13 mouse cellular contexts compared by ENCODE assay signal in the genomic region with DNA sequence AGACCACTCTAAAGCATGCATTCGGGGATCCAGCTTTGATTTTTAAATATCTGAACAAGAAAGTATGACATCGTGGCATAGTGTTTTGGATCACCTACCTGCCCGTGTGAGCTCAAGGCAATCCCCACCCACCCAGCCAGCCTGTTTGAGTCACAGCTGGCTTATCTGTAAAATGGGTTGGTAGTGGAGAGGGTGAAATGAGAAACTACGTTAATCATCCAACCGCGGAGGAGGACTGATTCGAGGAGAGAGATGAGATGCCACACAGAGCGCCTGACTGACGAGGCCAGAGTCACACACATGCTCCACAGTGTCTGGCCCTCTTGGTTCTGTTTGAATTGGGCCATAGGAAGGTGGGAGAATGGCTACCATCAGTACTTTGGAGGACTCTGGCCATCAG. TPM values are rescaled to one million over a fixed set of nuclear protein-coding genes. Genes with fewer than 3 reads are reported as not detected.
DNase-seq lines count a peak whose midpoint lies in the region; ATAC-seq and TF ChIP-seq lines count a peak whose summit lies in the region.
"Had no signal": no experiment of that assay in that cellular context is flagged by ENCODE, and none has a peak within 500 bp of the region (broad histone marks: within the 10 kb centered on the region; RNA-seq: fewer than 3 reads in every experiment).

No protein-coding gene starts in this region.

- peak overlapping the region; percentile 23 for H3K27ac ChIP-seq in heart, adult 2 months
- H3K27ac ChIP-seq in heart, embryonic 10.5 days = no peak overlapping the region
- H3K27ac ChIP-seq in lung, embryonic 15.5 days = no peak overlapping the region
- no peak overlapping the region; the same call in 1 of the 2 replicates for H3K27ac ChIP-seq in hindbrain, embryonic 13.5 days
- H3K27ac ChIP-seq in olfactory bulb, adult 2 months (ENCODE audit: insufficient read depth, low read depth, low read length) = 0 out of 2 replicates have a peak overlapping the region, but pooled peaks have one; percentile 25
- H3K27ac ChIP-seq: kidney, postnatal 0 days had no signal

- ATAC-seq in lung, embryonic 15.5 days (ENCODE audit: borderline replicate concordance, extremely low read depth, low FRiP score, low TSS enrichment) = no peak
- ATAC-seq in hindbrain, embryonic 13.5 days (ENCODE audit: low FRiP score) = no peak

- no peak for TF ChIP-seq CTCF in heart, adult 2 months (IDR thresholded peaks at IDR 0.05)
- TF ChIP-seq CTCF in olfactory bulb, adult 2 months (IDR thresholded peaks at IDR 0.05; ENCODE audit: insufficient read depth, low read depth, low read length) = no peak

- no peak for TF ChIP-seq EP300 in heart, adult 2 months (IDR thresholded peaks at IDR 0.05; ENCODE audit: insufficient read depth, low read depth, low read length)

- H3K4me2 ChIP-seq in lung, embryonic 15.5 days = peak overlapping the region; percentile 33
- peak overlapping the region; percentile 92 for H3K4me2 ChIP-seq in hindbrain, embryonic 13.5 days

- H3K9me3 ChIP-seq in heart, embryonic 10.5 days = no peaks in the 10 kb centered on the region
- H3K9me3 ChIP-seq in lung, embryonic 15.5 days = no peaks in the 10 kb centered on the region
- no peaks in the 10 kb centered on the region for H3K9me3 ChIP-seq in hindbrain, embryonic 13.5 days

- intact Hi-C loops in heart, adult 2 months (cut with DNase I) = no loop called here

- WGBS in heart, adult 2 months = 52% methylated on average over 9 of the region's 9 CpGs
- WGBS in heart, embryonic 10.5 days = 76% methylated on average over 9 of the region's 9 CpGs
- 75% methylated on average over 9 of the region's 9 CpGs for WGBS in lung, embryonic 15.5 days
- WGBS in hindbrain, embryonic 13.5 days = 82% methylated on average over 9 of the region's 9 CpGs
- WGBS in olfactory bulb, adult 2 months = 35% methylated on average over 9 of the region's 9 CpGs

- H3K4me1 ChIP-seq in heart, adult 2 months (ENCODE audit: control insufficient read depth, insufficient read depth, low read length) = peaks cover 16% of the 10 kb centered on the region
- H3K4me1 ChIP-seq in heart, embryonic 10.5 days = peaks cover 51% of the 10 kb centered on the region
- H3K4me1 ChIP-seq in lung, embryonic 15.5 days = peaks cover 25% of the 10 kb centered on the region
- peaks cover 58% of the 10 kb centered on the region for H3K4me1 ChIP-seq in hindbrain, embryonic 13.5 days (replicated peaks)
- H3K4me1 ChIP-seq in olfactory bulb, adult 2 months (ENCODE audit: control insufficient read depth, insufficient read depth, low read length) = peaks cover 39% of the 10 kb centered on the region

- no peak overlapping the region for H3K9ac ChIP-seq in heart, adult 2 months (ENCODE audit: low read depth, low read length)
- no peak overlapping the region for H3K9ac ChIP-seq in lung, embryonic 15.5 days
- H3K9ac ChIP-seq in hindbrain, embryonic 13.5 days = peak overlapping the region; percentile 60

- no peaks in the 10 kb centered on the region for H3K79me2 ChIP-seq in heart, adult 2 months (replicated peaks; ENCODE audit: control insufficient read depth, insufficient read depth, low read length)

- no peak overlapping the region; the same call in 1 of the 2 replicates for H3K4me3 ChIP-seq in heart, adult 2 months
- no peak overlapping the region for H3K4me3 ChIP-seq in heart, embryonic 10.5 days
- H3K4me3 ChIP-seq in lung, embryonic 15.5 days = peak overlapping the region; percentile 4; the same call in 1 of the 2 replicates
- peak overlapping the region; percentile 99 for H3K4me3 ChIP-seq in hindbrain, embryonic 13.5 days
- peak overlapping the region; percentile 52 for H3K4me3 ChIP-seq in olfactory bulb, adult 2 months (ENCODE audit: insufficient read depth, low read depth, low read length)

- DNase-seq in heart, adult 2 months = no peak
- no peak for DNase-seq in heart, embryonic 10.5 days (ENCODE audit: low spot score)
- DNase-seq in lung, postnatal 14 days = no peak
- DNase-seq in adrenal gland, adult 2 months = no peak
- DNase-seq in right cerebral cortex, postnatal 36 days (ENCODE audit: low spot score in 2 of 2) = no peak
- DNase-seq: cerebellum, adult 11-12 months; lung, postnatal 4 days had no signal

- no peaks in the 10 kb centered on the region for H3K36me3 ChIP-seq in heart, adult 2 months (ENCODE audit: control insufficient read depth, insufficient read depth, low read length)
- H3K36me3 ChIP-seq in heart, embryonic 10.5 days = peaks cover 8% of the 10 kb centered on the region; the same call in 1 of the 2 replicates
- H3K36me3 ChIP-seq in lung, embryonic 15.5 days = no peaks in the 10 kb centered on the region
- H3K36me3 ChIP-seq in hindbrain, embryonic 13.5 days = peaks cover 17% of the 10 kb centered on the region

- no peaks in the 10 kb centered on the region for H3K27me3 ChIP-seq in heart, adult 2 months (ENCODE audit: control insufficient read depth, insufficient read depth, low read length)
- peaks cover 12% of the 10 kb centered on the region for H3K27me3 ChIP-seq in heart, embryonic 10.5 days (ENCODE audit: insufficient read depth, poor library complexity, severe bottlenecking)
- H3K27me3 ChIP-seq in lung, embryonic 15.5 days = 0 out of 2 replicates have a peak, but pooled peaks cover 3% of the 10 kb centered on the region
- H3K27me3 ChIP-seq in hindbrain, embryonic 13.5 days = no peaks in the 10 kb centered on the region

- no peak for TF ChIP-seq POLR2A in heart, adult 2 months (IDR thresholded peaks at IDR 0.05; ENCODE audit: insufficient read depth, low read depth, low read length)
- no peak for TF ChIP-seq POLR2A in olfactory bulb, adult 2 months (IDR thresholded peaks at IDR 0.05; ENCODE audit: insufficient read depth, low read depth, low read length)

RNA-seq across cellular contexts. Expression of gene Vash1, which starts 3.1 kb away (rescaled TPM):
- total RNA-seq in heart, adult 2 months (2021) = 10 to 100 TPM; 10.0 to 14.8 TPM
- 6.4 and 9.3 TPM in 2 replicates for polyA plus RNA-seq in heart, adult 2 months (2012; rRNA removed)
- polyA plus RNA-seq in heart, embryonic 10.5 days (2016; fragmentation: Nextera tagmentation; extraction: Ambion mirVana) = 7.7 and 9.9 TPM in 2 replicates
- polyA plus RNA-seq in lung, embryonic 15.5 days (2015; fragmentation: Nextera tagmentation; extraction: Ambion mirVana) = 13.0 and 13.1 TPM in 2 replicates
- polyA plus RNA-seq in hindbrain, embryonic 13.5 days (2015; fragmentation: Nextera tagmentation; extraction: Ambion mirVana) = 35.1 TPM in 2 replicates
- not detected in 2 replicates for polyA plus RNA-seq in olfactory bulb, adult 2 months (2012; ENCODE audit: insufficient read depth, insufficient read length, low replicate concordance, missing spikeins)
- 1 to 10 TPM; 2.9 to 4.8 TPM for total RNA-seq in adrenal gland, adult 2 months (2021)
- polyA plus RNA-seq in adrenal gland, adult 2 months (2012; rRNA removed) = 4.8 and 6.8 TPM in 2 replicates

RNA-seq across cellular contexts. Expression of gene Angel1, which starts 44.6 kb away (rescaled TPM):
- 1 to 10 TPM; 2.7 to 3.5 TPM for total RNA-seq in heart, adult 2 months (2021)
- polyA plus RNA-seq in heart, adult 2 months (2012; rRNA removed) = 6.1 and 7.4 TPM in 2 replicates
- 11.4 and 12.1 TPM in 2 replicates for polyA plus RNA-seq in heart, embryonic 10.5 days (2016; fragmentation: Nextera tagmentation; extraction: Ambion mirVana)
- polyA plus RNA-seq in lung, embryonic 15.5 days (2015; fragmentation: Nextera tagmentation; extraction: Ambion mirVana) = 12.6 and 13.6 TPM in 2 replicates
- 12.6 TPM in 2 replicates for polyA plus RNA-seq in hindbrain, embryonic 13.5 days (2015; fragmentation: Nextera tagmentation; extraction: Ambion mirVana)
- polyA plus RNA-seq in olfactory bulb, adult 2 months (2012; ENCODE audit: insufficient read depth, insufficient read length, low replicate concordance, missing spikeins) = not detected in 2 replicates
- 1 to 10 TPM; 2.3 to 5.1 TPM for total RNA-seq in adrenal gland, adult 2 months (2021)
- 2.7 and 3.7 TPM in 2 replicates for polyA plus RNA-seq in adrenal gland, adult 2 months (2012; rRNA removed)

RNA-seq across cellular contexts. Expression of gene Lrrc74a, which starts 52.5 kb away (rescaled TPM):
- not detected for total RNA-seq in heart, adult 2 months (2021)
- not detected in 2 replicates for polyA plus RNA-seq in heart, adult 2 months (2012; rRNA removed)
- not detected in 2 replicates for polyA plus RNA-seq in heart, embryonic 10.5 days (2016; fragmentation: Nextera tagmentation; extraction: Ambion mirVana)
- not detected in 2 replicates for polyA plus RNA-seq in lung, embryonic 15.5 days (2015; fragmentation: Nextera tagmentation; extraction: Ambion mirVana)
- not detected in 2 replicates for polyA plus RNA-seq in hindbrain, embryonic 13.5 days (2015; fragmentation: Nextera tagmentation; extraction: Ambion mirVana)
- polyA plus RNA-seq in olfactory bulb, adult 2 months (2012; ENCODE audit: insufficient read depth, insufficient read length, low replicate concordance, missing spikeins) = not detected in 2 replicates
- not detected for total RNA-seq in adrenal gland, adult 2 months (2021)
- not detected in 2 replicates for polyA plus RNA-seq in adrenal gland, adult 2 months (2012; rRNA removed)
- total RNA-seq: left cerebral cortex, postnatal 36 days had no signal
- polyA plus RNA-seq: frontal cortex, adult 2 months; kidney, postnatal 0 days had no signal

Comparison
In these comparisons a context has a peak if more than half of its experiments do, and no peak if none do; other contexts are left out.
1. H3K27ac ChIP-seq: peak in heart, adult 2 months (single experiment) and olfactory bulb, adult 2 months (single experiment); none in heart, embryonic 10.5 days (single experiment), lung, embryonic 15.5 days (single experiment) and hindbrain, embryonic 13.5 days (single experiment).
2. H3K4me3 ChIP-seq: peak in lung, embryonic 15.5 days (single experiment), hindbrain, embryonic 13.5 days (single experiment) and olfactory bulb, adult 2 months (single experiment); none in heart, adult 2 months (single experiment) and heart, embryonic 10.5 days (single experiment).